Mouse (Mus musculus) ES-Bruce4 (cell line): Measurements from ENCODE around the gene Abcc4. TPM values are rescaled to one million over a fixed set of nuclear protein-coding genes. Genes with fewer than 3 reads are reported as not detected.

Experiments
- H3K27ac ChIP-seq: 2 replicates; pipeline ENCODE4 v1.5.1; 2012; ENCODE audit warnings: low read length, inconsistent platforms; ENCODE audit not compliant: insufficient read depth
- H3K27me3 ChIP-seq: 2 replicates; pipeline ENCODE4 v1.6.1; 2012; ENCODE audit warnings: mild to moderate bottlenecking, low read length, inconsistent platforms; ENCODE audit not compliant: control insufficient read depth, poor library complexity, insufficient read depth, severe bottlenecking
- H3K36me3 ChIP-seq: 2 replicates; pipeline ENCODE4 v1.6.1; 2012; ENCODE audit warnings: inconsistent platforms, mild to moderate bottlenecking, low read length, moderate library complexity; ENCODE audit not compliant: control insufficient read depth, poor library complexity, insufficient read depth, severe bottlenecking
- H3K4me1 ChIP-seq: one replicate; pipeline ENCODE4 v1.8.1; 2011; ENCODE audit warnings: low read length; ENCODE audit not compliant: control insufficient read depth, insufficient read depth
- H3K4me3 ChIP-seq: 2 replicates; pipeline ENCODE4 v1.5.1; 2011; ENCODE audit warnings: low read depth, mild to moderate bottlenecking, low read length
- H3K9ac ChIP-seq: 2 replicates; pipeline ENCODE4 v1.6.1; 2012; ENCODE audit warnings: low read depth, mild to moderate bottlenecking, inconsistent platforms; ENCODE audit not compliant: poor library complexity, severe bottlenecking
- H3K9me3 ChIP-seq: replicated peaks from 2 replicates; pipeline ENCODE4 v1.6.1; 2012; ENCODE audit warnings: mild to moderate bottlenecking, low read length, inconsistent platforms; ENCODE audit not compliant: control insufficient read depth, poor library complexity, insufficient read depth, severe bottlenecking
- CTCF ChIP-seq: IDR thresholded peaks from one replicate; pipeline ENCODE4 v1.8.1; 2011; ENCODE audit warnings: low read depth, low read length
- EP300 ChIP-seq: IDR thresholded peaks from 2 replicates; pipeline ENCODE4 v1.6.1; 2011; ENCODE audit warnings: low read depth, low read length; ENCODE audit not compliant: insufficient read depth
- POLR2A ChIP-seq: IDR thresholded peaks from one replicate; pipeline ENCODE4 v1.8.1; 2011; ENCODE audit warnings: low read length; ENCODE audit not compliant: insufficient read depth
- polyA plus RNA-seq: library from polyadenylated mRNA; stranded (reverse); fragments of >200 nt; gene quantifications from 2 replicates; pipeline ENCODE4 v1.2.4, GENCODE M21; 2011; ENCODE audit warnings: low read depth; ENCODE audit not compliant: missing spikeins, insufficient read depth, insufficient read length

Abcc4 gene
- polyA plus RNA-seq, 1 experiment = 32.2 TPM

DNA sequence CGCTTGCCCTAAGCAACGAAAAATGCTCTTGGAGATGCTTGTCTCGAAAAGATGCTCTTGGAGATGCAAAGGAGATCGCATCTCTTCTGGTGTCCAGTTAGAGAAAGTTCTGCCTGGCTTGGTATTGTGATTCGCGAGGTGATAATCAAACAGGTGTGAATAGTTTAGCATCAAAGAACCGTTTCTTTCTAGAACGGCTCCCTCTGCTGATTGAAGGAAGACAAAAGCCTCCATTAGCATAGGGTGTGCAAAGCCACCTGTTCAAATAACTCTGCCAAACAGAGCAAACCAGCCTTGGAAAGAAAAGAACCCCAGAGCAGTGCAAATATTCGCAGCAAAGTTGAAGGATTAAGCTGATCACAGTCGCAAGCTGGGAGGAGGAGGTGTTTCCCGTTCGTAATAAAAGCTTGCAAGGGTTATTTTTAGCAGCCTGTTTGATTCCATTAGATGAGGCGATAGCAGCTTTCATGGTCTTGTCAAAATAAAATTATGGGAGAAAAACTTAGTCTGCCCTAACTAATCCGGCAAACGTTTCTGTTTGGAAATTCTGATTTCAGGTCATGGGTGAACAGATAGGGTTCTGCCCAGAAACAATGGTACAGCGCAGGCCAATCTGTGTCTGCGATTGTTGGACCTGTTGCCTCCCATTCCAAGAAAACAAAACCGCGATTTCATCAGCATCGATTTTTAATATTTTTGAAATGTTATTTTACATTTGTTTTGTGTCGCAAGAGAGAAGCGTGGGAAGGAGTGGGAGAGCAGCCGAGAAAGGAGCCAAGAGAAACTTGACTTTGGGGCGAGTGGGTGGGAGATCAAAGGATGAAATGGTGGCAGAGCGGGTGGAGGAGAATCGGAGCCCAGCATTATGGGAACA, 231.6 kb downstream of the Abcc4 start:
- no peaks in the 10 kb centered on the region for H3K36me3 ChIP-seq
- no peaks in the 10 kb centered on the region for H3K9me3 ChIP-seq
- H3K27me3 ChIP-seq = peaks cover 2% of the 10 kb centered on the region; the same call in 1 of the 2 replicates
- peak overlapping the region; percentile 31 for H3K4me3 ChIP-seq
- H3K4me1 ChIP-seq = no peaks in the 10 kb centered on the region
- no peak overlapping the region for H3K9ac ChIP-seq
- 0 out of 2 replicates have a peak overlapping the region, but pooled peaks have one; percentile 47 for H3K27ac ChIP-seq
- TF ChIP-seq EP300 (no peak), CTCF (no peak), POLR2A (no peak)

DNA sequence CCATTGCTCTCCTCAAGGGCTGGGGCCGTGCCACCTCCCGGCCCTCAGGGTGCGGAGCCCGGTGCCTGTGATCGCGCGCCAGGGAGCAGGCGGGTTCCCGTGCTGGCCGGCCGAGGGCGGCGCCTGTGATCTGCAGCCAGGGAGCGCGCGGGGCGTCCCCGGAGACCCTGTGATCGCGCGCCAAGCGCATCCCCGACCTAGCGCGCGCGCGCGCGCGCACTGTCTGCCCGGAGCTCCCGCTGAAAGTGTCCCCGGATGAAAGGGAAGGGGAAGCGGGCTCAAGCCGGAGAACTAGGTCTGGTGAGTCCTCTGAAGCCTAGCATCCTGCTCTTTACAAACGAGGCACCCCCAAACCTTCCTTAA, 232.2 kb downstream of the Abcc4 start:
- Histone ChIP-seq H3K27ac (0 out of 2 replicates have a peak overlapping the region, but pooled peaks have one; percentile 47), H3K9me3 (no peaks in the 10 kb centered on the region), H3K4me3 (peak overlapping the region; percentile 78), H3K36me3 (no peaks in the 10 kb centered on the region), H3K4me1 (no peaks in the 10 kb centered on the region), H3K9ac (peak overlapping the region; percentile 32; the same call in 1 of the 2 replicates), H3K27me3 (peaks cover 2% of the 10 kb centered on the region; the same call in 1 of the 2 replicates)
- TF ChIP-seq CTCF (no peak), POLR2A (no peak), EP300 (no peak; the same call in 1 of the 2 replicates)

DNA sequence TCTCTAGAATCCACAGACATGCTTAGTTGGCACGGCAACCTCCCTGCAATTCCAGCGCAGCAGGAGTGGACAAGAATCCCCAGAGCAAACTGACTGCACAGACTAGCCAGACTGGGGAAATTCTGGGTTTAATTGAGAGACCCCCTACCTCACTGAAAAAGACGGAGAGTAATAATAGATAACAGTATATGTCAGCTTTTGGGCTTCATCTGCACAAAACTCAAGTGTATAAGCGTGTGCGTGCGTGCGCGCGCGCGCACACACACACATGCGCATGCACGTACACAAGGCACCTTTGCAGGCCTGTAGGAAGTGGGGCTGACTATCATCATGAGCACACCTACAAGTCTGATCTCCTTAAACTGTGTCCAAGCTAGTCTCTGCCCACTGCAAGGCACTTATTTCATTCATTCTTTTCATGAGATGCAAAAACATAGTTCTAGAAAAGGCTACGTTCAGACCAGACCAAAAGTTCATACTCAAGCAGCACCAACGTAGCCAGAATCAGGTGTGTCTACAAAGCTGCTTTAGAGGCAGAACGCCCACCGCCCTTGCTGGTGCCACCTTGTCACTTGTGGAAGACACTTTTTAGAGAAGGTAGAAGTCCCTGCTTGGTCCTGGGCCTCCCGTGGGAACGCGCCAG, 232.7 kb downstream of the Abcc4 start:
- no peaks in the 10 kb centered on the region for H3K4me1 ChIP-seq
- TF ChIP-seq POLR2A (no peak), EP300 (no peak), CTCF (no peak)
- H3K9me3 ChIP-seq = no peaks in the 10 kb centered on the region
- H3K36me3 ChIP-seq = no peaks in the 10 kb centered on the region
- no peak overlapping the region for H3K27ac ChIP-seq
- H3K27me3 ChIP-seq = peaks cover 2% of the 10 kb centered on the region; the same call in 1 of the 2 replicates
- peak overlapping the region; percentile 32; the same call in 1 of the 2 replicates for H3K9ac ChIP-seq
- peak overlapping the region; percentile 78 for H3K4me3 ChIP-seq

DNA sequence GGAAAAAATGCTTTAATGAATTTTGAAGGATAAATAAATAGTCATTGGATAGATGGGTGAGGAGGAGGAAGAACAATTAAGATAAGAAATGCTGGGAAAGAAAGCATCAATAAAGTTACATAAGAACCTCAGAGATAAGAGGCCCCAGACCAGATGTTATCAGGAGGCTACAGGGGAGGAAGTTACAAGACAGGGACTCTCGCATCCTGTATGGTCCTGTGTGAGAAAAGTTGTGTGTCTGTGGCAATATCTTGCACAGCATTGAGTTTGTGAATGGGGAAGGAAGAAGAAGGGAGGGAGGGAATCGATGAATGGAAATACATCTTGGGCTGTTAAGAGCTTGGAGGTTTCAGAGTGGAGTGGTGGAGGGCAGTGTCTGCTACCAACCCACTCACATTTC, 240.7 kb downstream of the Abcc4 start:
- H3K36me3 ChIP-seq = no peaks in the 10 kb centered on the region
- no peaks in the 10 kb centered on the region for H3K9me3 ChIP-seq
- H3K4me1 ChIP-seq = peaks cover 2% of the 10 kb centered on the region
- no peak overlapping the region for H3K9ac ChIP-seq
- H3K4me3 ChIP-seq = no peak overlapping the region
- H3K27ac ChIP-seq = no peak overlapping the region
- no peak for TF ChIP-seq EP300
- no peak for TF ChIP-seq CTCF
- TF ChIP-seq POLR2A = no peak
- H3K27me3 ChIP-seq = peaks cover 2% of the 10 kb centered on the region; the same call in 1 of the 2 replicates

DNA sequence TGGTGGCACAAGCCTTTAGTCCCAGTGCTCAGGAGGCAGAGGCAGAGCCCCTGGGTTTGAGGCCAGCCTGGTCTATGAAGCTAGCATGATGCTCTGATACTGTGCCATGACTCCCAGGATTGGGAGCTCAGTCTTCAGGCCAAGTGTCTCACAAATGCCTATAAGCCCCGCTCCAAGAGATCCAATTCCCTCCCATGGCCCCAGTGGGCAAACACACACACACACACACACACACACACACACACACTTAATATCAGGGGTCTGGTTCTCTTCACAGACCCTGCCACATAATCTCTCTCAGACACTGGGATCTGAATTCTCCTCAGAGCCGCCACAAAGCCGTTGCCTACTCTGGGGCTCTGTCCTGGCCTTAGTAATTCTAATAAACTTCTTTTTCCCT, 241.6 kb downstream of the Abcc4 start:
- TF ChIP-seq POLR2A (no peak), EP300 (no peak), CTCF (no peak)
- Histone ChIP-seq H3K4me3 (no peak overlapping the region), H3K27ac (no peak overlapping the region)

More for the DNA sequence above, 241.6 kb downstream of the Abcc4 start:
- Histone ChIP-seq H3K9me3 (no peaks in the 10 kb centered on the region), H3K27me3 (0 out of 2 replicates have a peak, but pooled peaks cover 2% of the 10 kb centered on the region), H3K4me1 (peaks cover 2% of the 10 kb centered on the region), H3K9ac (no peak overlapping the region), H3K36me3 (no peaks in the 10 kb centered on the region)
